Mouse (Mus musculus) thymus, adult 2 months (tissue): ENCODE measurements around the gene Wnt6. TPM values are rescaled to one million over a fixed set of nuclear protein-coding genes. Genes with fewer than 3 reads are reported as not detected.

Experiments used
- DNase-seq: peaks from one replicate; pipeline ENCODE4 v3.0.0; 2021
- H3K27ac ChIP-seq: fragments of 200-500 bp; 2 replicates; pipeline ENCODE4 v1.5.1; 2012; ENCODE audit warnings: low read length, control low read depth; ENCODE audit not compliant: control insufficient read depth, insufficient read depth
- H3K27me3 ChIP-seq: fragments of 200-500 bp; 2 replicates; pipeline ENCODE4 v1.6.1; 2012; ENCODE audit warnings: mild to moderate bottlenecking, low read length, moderate library complexity, mixed read lengths; ENCODE audit not compliant: control insufficient read depth, insufficient read depth
- H3K36me3 ChIP-seq: fragments of 200-500 bp; 2 replicates; pipeline ENCODE4 v1.6.1; 2012; ENCODE audit warnings: mild to moderate bottlenecking, low read length, moderate library complexity; ENCODE audit not compliant: control insufficient read depth, insufficient read depth
- H3K4me1 ChIP-seq: fragments of 200-500 bp; replicated peaks from 2 replicates; pipeline ENCODE4 v1.6.1; 2012; ENCODE audit warnings: low read length; ENCODE audit not compliant: control insufficient read depth, insufficient read depth
- H3K4me3 ChIP-seq: fragments of 200-500 bp; 2 replicates; pipeline ENCODE4 v1.5.1; 2012; ENCODE audit warnings: mild to moderate bottlenecking, low read length, control low read depth, moderate library complexity; ENCODE audit not compliant: control insufficient read depth, insufficient read depth
- CTCF ChIP-seq: fragments of 200-500 bp; IDR thresholded peaks from 2 replicates; pipeline ENCODE4 v1.5.1; 2012; ENCODE audit warnings: mild to moderate bottlenecking, control low read depth, low read length, moderate library complexity, borderline replicate concordance; ENCODE audit not compliant: control insufficient read depth, poor library complexity, insufficient read depth; ENCODE audit errors: extremely low read depth
- POLR2A ChIP-seq: fragments of 200-500 bp; IDR thresholded peaks from 2 replicates; pipeline ENCODE4 v1.6.1; 2012; ENCODE audit warnings: mild to moderate bottlenecking, low read length, control low read depth, moderate library complexity; ENCODE audit not compliant: control insufficient read depth, poor library complexity, insufficient read depth; ENCODE audit errors: extremely low read depth
- WGBS: fragments of 180-500 bp; shearing (Covaris S2); methylation state at CpG from one replicate; pipeline ENCODE4 v1.1.7; 2018; 5-methylcytosine and 5-hydroxymethylcytosine counted together
- polyA plus RNA-seq: library from polyadenylated mRNA; depleted of rRNA; stranded (reverse); fragments of >200 nt; gene quantifications from 2 replicates; pipeline ENCODE4 v1.2.3, GENCODE M21; 2012; rRNA removed

The Wnt6 gene
- polyA plus RNA-seq = 1.8 and 1.9 TPM in 2 replicates

- Histone ChIP-seq H3K27ac (no peak within 1 kb of the TSS), H3K4me3 (no peak within 1 kb of the TSS), H3K4me1 (peaks cover 10% of the 10 kb centered on the region; the same call in 1 of the 2 replicates), H3K36me3 (no peaks in the 10 kb centered on the region), H3K27me3 (peaks cover 17% of the 10 kb centered on the region)
- 0% methylated on average over 2 of the region's 8 CpGs for WGBS
- TF ChIP-seq CTCF = no peak
- TF ChIP-seq POLR2A = no peak
- no peak for DNase-seq
Observed at GRCm38 (mm10) chr1:74771845-74771930, at the start of gene Wnt6. Wnt6 (plus strand) TSS chr1:74771892.

- H3K27me3 ChIP-seq = no peaks in the 10 kb centered on the region
- WGBS = 98% methylated on average over 2 of the region's 2 CpGs
- H3K4me3 ChIP-seq = no peak overlapping the region
- DNase-seq = peak; percentile 28
- H3K36me3 ChIP-seq = no peaks in the 10 kb centered on the region
- no peak overlapping the region for H3K27ac ChIP-seq
- H3K4me1 ChIP-seq = peaks cover 4% of the 10 kb centered on the region
- TF ChIP-seq POLR2A = no peak
Observed at GRCm38 (mm10) chr1:74723748-74724147, 47.9 kb upstream of the Wnt6 start.

- WGBS = 89% methylated on average over 5 of the region's 5 CpGs
- DNase-seq = no peak
Observed at GRCm38 (mm10) chr1:74726114-74726513, 45.6 kb upstream of the Wnt6 start.

DNA sequence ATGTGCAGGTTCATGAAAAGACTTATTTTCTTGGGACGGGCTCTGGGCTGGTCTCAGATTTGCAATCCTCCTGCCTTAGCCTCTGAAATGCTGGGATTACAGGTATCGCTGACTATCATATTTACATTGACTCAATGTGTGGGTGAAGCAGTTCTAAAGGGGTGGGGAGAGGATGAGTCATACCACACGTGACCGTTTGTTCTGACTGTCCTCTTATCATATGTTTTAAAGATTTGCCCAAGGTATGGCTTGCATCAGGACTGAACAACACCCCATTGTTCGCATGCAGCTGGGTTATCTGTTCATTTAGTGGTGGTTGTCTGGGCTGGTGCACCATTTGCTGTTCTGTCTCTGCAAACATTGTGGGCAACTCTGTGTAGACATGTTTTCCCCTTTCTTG is 45.0 kb upstream of the Wnt6 start:
- Histone ChIP-seq H3K27ac (no peak overlapping the region), H3K27me3 (no peaks in the 10 kb centered on the region), H3K4me3 (no peak overlapping the region), H3K36me3 (no peaks in the 10 kb centered on the region), H3K4me1 (no peaks in the 10 kb centered on the region)
- no peak for DNase-seq
- WGBS = 87% methylated on average over 5 of the region's 5 CpGs
- no peak for TF ChIP-seq POLR2A
- no peak for TF ChIP-seq CTCF

More at GRCm38 (mm10) chr1:74726114-74726513, 45.6 kb upstream of the Wnt6 start:
- Histone ChIP-seq H3K27me3 (no peaks in the 10 kb centered on the region), H3K4me3 (no peak overlapping the region), H3K27ac (no peak overlapping the region), H3K4me1 (peaks cover 2% of the 10 kb centered on the region), H3K36me3 (no peaks in the 10 kb centered on the region)
- no peak for TF ChIP-seq POLR2A
- TF ChIP-seq CTCF = no peak

DNA sequence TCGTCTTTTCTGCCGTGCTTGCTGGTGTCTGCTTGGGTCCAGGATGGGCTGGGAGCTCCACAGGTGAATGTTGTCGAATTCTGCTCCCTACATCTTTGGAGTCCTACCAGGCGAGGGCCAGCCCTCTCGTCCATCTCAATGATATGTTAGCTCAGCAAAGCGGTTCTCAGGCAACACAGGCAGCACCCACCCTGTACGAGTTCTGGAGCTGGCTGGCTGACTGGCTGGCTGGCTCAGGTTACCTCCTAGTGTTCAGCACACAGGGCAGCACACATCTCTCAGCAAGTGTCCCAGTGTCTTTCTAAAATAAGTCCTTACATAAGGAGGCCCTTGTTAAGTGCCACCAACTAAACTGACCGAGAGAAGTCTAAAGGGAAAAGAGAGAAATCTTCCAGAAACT is 43.2 kb upstream of the Wnt6 start:
- 78% methylated on average over 8 of the region's 8 CpGs for WGBS
- Histone ChIP-seq H3K36me3 (no peaks in the 10 kb centered on the region), H3K4me3 (no peak overlapping the region), H3K27ac (no peak overlapping the region), H3K4me1 (no peaks in the 10 kb centered on the region), H3K27me3 (no peaks in the 10 kb centered on the region)
- DNase-seq = no peak
- TF ChIP-seq POLR2A (no peak), CTCF (no peak)

DNA sequence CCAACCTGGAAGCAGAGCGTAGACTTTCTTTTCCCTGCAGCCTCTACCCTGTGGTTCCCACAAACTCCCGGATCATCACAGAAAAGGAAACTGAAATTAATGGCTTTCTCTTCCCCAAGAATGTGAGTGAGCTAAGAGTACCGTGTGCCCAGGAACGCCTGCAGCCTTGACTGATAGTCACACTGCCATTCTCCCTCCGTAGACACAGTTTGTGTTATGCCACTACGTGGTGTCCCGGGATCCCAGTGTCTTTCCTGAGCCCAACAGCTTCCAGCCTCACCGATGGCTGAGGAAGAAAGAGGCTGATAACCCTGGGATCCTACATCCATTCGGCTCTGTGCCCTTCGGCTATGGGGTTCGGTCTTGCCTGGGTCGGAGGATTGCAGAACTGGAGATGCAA is 34.7 kb upstream of the Wnt6 start:
- no peaks in the 10 kb centered on the region for H3K4me1 ChIP-seq
- no peak overlapping the region for H3K27ac ChIP-seq
- no peaks in the 10 kb centered on the region for H3K27me3 ChIP-seq
- H3K4me3 ChIP-seq = no peak overlapping the region
- 94% methylated on average over 12 of the region's 12 CpGs for WGBS
- no peak for TF ChIP-seq CTCF
- no peak for TF ChIP-seq POLR2A
- no peaks in the 10 kb centered on the region for H3K36me3 ChIP-seq
- no peak for DNase-seq

GRCm38 (mm10) chr1:74737500-74737899 is 34.2 kb upstream of the Wnt6 start:
- Histone ChIP-seq H3K27ac (no peak overlapping the region), H3K4me3 (no peak overlapping the region), H3K36me3 (no peaks in the 10 kb centered on the region), H3K4me1 (no peaks in the 10 kb centered on the region), H3K27me3 (no peaks in the 10 kb centered on the region)
- DNase-seq = no peak
- 92% methylated on average over 7 of the region's 7 CpGs for WGBS
- no peak for TF ChIP-seq CTCF
- no peak for TF ChIP-seq POLR2A
